Mouse (Mus musculus) heart, adult 9 months (tissue): ENCODE data around the gene Prkaa1.

Experiments used
- DNase-seq, 2 experiments: peaks; one replicate each; pipeline ENCODE4 v3.0.0; 2022; ENCODE audit warnings: low spot score in 2 of 2

The Prkaa1 gene

GRCm38 (mm10) chr15:5143361-5144020, at the start of gene Prkaa1:
Gene Prkaa1 (plus strand): TSS chr15:5143861.
- peak; percentile 69 to 70 for DNase-seq

GRCm38 (mm10) chr15:5095534-5096301, 47.9 kb upstream of the Prkaa1 start:
- DNase-seq, result no peak

GRCm38 (mm10) chr15:5097376-5097775, 46.3 kb upstream of the Prkaa1 start:
- DNase-seq, result no peak

GRCm38 (mm10) chr15:5102312-5102711, 41.3 kb upstream of the Prkaa1 start:
- no peak for DNase-seq

GRCm38 (mm10) chr15:5105891-5106290, 37.8 kb upstream of the Prkaa1 start:
- DNase-seq, result no peak

- no peak for DNase-seq
Observed at GRCm38 (mm10) chr15:5106293-5106692, 37.4 kb upstream of the Prkaa1 start.

- DNase-seq, result peak; percentile 28 to 38
Observed at GRCm38 (mm10) chr15:5107686-5108654, 35.7 kb upstream of the Prkaa1 start, which contains the start of gene Card6. Gene Card6 (minus strand): TSS chr15:5108539.

- no peak for DNase-seq
Observed at GRCm38 (mm10) chr15:5108655-5109040, 35.0 kb upstream of the Prkaa1 start.

- DNase-seq, result no peak
Observed at GRCm38 (mm10) chr15:5112651-5113050, 31.0 kb upstream of the Prkaa1 start.

- DNase-seq, result no peak
Observed at GRCm38 (mm10) chr15:5115173-5115572, 28.5 kb upstream of the Prkaa1 start.

- DNase-seq, result peak; percentile 99
Observed at GRCm38 (mm10) chr15:5116270-5117030, 27.2 kb upstream of the Prkaa1 start, which contains the start of gene Rpl37. Gene Rpl37 (plus strand): TSS chr15:5116645.

- DNase-seq, result no peak
Observed at GRCm38 (mm10) chr15:5117031-5117601, 26.5 kb upstream of the Prkaa1 start.

GRCm38 (mm10) chr15:5118626-5119025, 25.0 kb upstream of the Prkaa1 start:
- no peak for DNase-seq

- DNase-seq, result no peak
Observed at GRCm38 (mm10) chr15:5119192-5119591, 24.5 kb upstream of the Prkaa1 start.

- DNase-seq, result no peak
Observed at GRCm38 (mm10) chr15:5119707-5120106, 24.0 kb upstream of the Prkaa1 start.

GRCm38 (mm10) chr15:5121535-5122313, 21.9 kb upstream of the Prkaa1 start:
- no peak for DNase-seq

- no peak for DNase-seq
Observed at GRCm38 (mm10) chr15:5126456-5126855, 17.2 kb upstream of the Prkaa1 start.

- DNase-seq, result no peak
Observed at GRCm38 (mm10) chr15:5127487-5127886, 16.2 kb upstream of the Prkaa1 start.

GRCm38 (mm10) chr15:5128176-5128940, 15.3 kb upstream of the Prkaa1 start:
- DNase-seq, result no peak
